ENCODE assay signal across 12 mouse cellular contexts in the genomic region with DNA sequence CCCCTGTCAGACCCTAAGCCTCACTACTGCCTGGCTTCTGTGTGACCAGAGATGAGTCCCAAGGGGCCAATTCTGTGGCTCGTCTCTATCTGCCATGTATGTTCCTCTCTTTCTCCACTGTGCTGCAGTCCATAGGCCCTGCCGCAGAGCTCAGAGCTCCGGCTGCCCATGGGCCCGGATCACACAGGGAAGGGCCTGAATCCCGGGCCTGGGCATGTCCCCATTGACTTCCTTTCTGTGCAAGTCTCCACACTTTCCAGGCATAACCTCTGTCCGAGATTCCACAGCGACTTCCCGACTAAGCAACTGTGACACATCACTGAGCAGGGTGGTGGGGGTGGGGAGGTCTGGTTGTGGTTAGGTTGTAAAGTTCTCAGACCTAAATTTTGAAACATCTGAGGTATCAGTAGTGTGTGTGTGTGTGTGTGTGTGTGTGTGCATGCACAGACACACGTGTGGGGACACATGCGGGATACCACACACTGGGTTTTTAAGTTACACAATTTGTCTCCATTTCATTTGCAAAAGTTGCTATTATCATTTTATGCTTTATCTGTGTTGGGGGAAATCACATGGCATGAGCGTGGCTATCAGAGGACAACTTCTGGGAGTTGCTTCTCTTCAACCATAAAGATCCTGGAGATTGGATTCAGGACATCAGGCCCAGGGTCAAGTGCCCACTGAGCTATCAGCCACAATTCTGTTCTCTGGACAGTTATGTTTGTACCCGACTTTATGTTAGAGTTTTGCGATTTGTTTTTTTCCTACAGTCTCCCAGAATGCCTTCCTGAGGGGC. TPM values are rescaled to one million over a fixed set of nuclear protein-coding genes. Genes with fewer than 3 reads are reported as not detected.
A peak's percentile ranks its signal among the peaks of the same experiment; 100 is the strongest.
DNase-seq lines count a peak whose midpoint lies in the region; ATAC-seq and TF ChIP-seq lines count a peak whose summit lies in the region.
"Had no signal": no experiment of that assay in that cellular context is flagged by ENCODE, and none has a peak within 500 bp of the region (broad histone marks: within the 10 kb centered on the region; RNA-seq: fewer than 3 reads in every experiment).

No protein-coding gene starts in this region.

- H3K4me2 ChIP-seq in lung, embryonic 15.5 days = no peak overlapping the region
- H3K4me2 ChIP-seq in intestine, embryonic 16.5 days (ENCODE audit: low read depth, low read length) = no peak overlapping the region
- H3K4me2 ChIP-seq: heart, embryonic 15.5 days had no signal

- no peak for TF ChIP-seq POLR2A in lung, adult 2 months (IDR thresholded peaks at IDR 0.05; ENCODE audit: borderline replicate concordance, extremely low read depth, low read depth, low read length)
- TF ChIP-seq POLR2A in cerebellum, adult 2 months (IDR thresholded peaks at IDR 0.05; ENCODE audit: borderline replicate concordance, insufficient read depth, low read length) = no peak

- no peaks in the 10 kb centered on the region for H3K36me3 ChIP-seq in lung, embryonic 15.5 days
- no peaks in the 10 kb centered on the region for H3K36me3 ChIP-seq in intestine, embryonic 16.5 days (ENCODE audit: control insufficient read depth, insufficient read depth, low read length)
- H3K36me3 ChIP-seq: heart, embryonic 15.5 days had no signal

- peak overlapping the region; percentile 47; the same call in 1 of the 2 replicates for H3K27ac ChIP-seq in lung, embryonic 15.5 days
- 0 out of 2 replicates have a peak overlapping the region, but pooled peaks have one; percentile 25 for H3K27ac ChIP-seq in intestine, embryonic 16.5 days (ENCODE audit: low read length)
- no peak overlapping the region for H3K27ac ChIP-seq in cerebellum, adult 2 months (ENCODE audit: insufficient read depth, low read length)
- H3K27ac ChIP-seq: heart, embryonic 15.5 days; macrophage had no signal

- H3K9ac ChIP-seq in lung, embryonic 15.5 days = no peak overlapping the region
- H3K9ac ChIP-seq in intestine, embryonic 16.5 days (ENCODE audit: low read depth, low read length) = no peak overlapping the region
- H3K9ac ChIP-seq: heart, embryonic 15.5 days had no signal

- no peak for TF ChIP-seq CTCF in lung, adult 2 months (IDR thresholded peaks at IDR 0.05; ENCODE audit: insufficient read depth, low read length)
- TF ChIP-seq CTCF in cerebellum, adult 2 months (IDR thresholded peaks at IDR 0.05; ENCODE audit: borderline replicate concordance, insufficient read depth, low read depth, low read length) = no peak

- no peaks in the 10 kb centered on the region for H3K9me3 ChIP-seq in lung, embryonic 15.5 days
- H3K9me3 ChIP-seq in intestine, embryonic 16.5 days (ENCODE audit: control insufficient read depth, low read length) = no peaks in the 10 kb centered on the region
- H3K9me3 ChIP-seq: heart, embryonic 15.5 days had no signal

- no peak for ATAC-seq in lung, embryonic 15.5 days (ENCODE audit: borderline replicate concordance, extremely low read depth, low FRiP score, low TSS enrichment)
- no peak for ATAC-seq in intestine, embryonic 16.5 days
- ATAC-seq in megakaryocyte-erythroid progenitor cell, adult 5-6 weeks (replicated peaks; ENCODE audit: low FRiP score, low TSS enrichment, poor library complexity, severe bottlenecking) = no peak

- no peaks in the 10 kb centered on the region for H3K27me3 ChIP-seq in lung, embryonic 15.5 days
- no peaks in the 10 kb centered on the region for H3K27me3 ChIP-seq in intestine, embryonic 16.5 days (replicated peaks; ENCODE audit: control insufficient read depth, insufficient read depth, low read length)
- H3K27me3 ChIP-seq in cerebellum, adult 2 months (ENCODE audit: control insufficient read depth, insufficient read depth, low read length) = no peaks in the 10 kb centered on the region
- H3K27me3 ChIP-seq: heart, embryonic 15.5 days had no signal

- no peak for DNase-seq in lung, adult 2 months
- DNase-seq in Muller cell, postnatal 12 days (ENCODE audit: inconsistent ontology term) = peak; percentile 20
- peak; percentile 77 to 86 for DNase-seq in kidney, postnatal 36 days
- DNase-seq in cerebellum, adult 2 months = no peak
- DNase-seq in right cerebral cortex, postnatal 25 days = no peak
- DNase-seq: cerebellum, adult 9-11 months; retina, postnatal 1 day had no signal

- H3K4me3 ChIP-seq in lung, embryonic 15.5 days = no peak overlapping the region
- H3K4me3 ChIP-seq in lung, adult 2 months (replicated peaks; ENCODE audit: extremely low read depth, low read depth, low read length) = no peak overlapping the region
- no peak overlapping the region for H3K4me3 ChIP-seq in intestine, embryonic 16.5 days (ENCODE audit: low read length)
- H3K4me3 ChIP-seq in cerebellum, adult 2 months (replicated peaks; ENCODE audit: insufficient read depth, low read depth, low read length) = no peak overlapping the region
- H3K4me3 ChIP-seq: heart, embryonic 15.5 days had no signal

- 77% methylated on average over 13 of the region's 13 CpGs for WGBS in lung, embryonic 15.5 days
- WGBS in lung, adult 2 months = 64% methylated on average over 13 of the region's 13 CpGs
- WGBS in intestine, embryonic 16.5 days = 74% methylated on average over 13 of the region's 13 CpGs
- WGBS in cerebellum, adult 2 months = 84% methylated on average over 13 of the region's 13 CpGs

- H3K4me1 ChIP-seq in lung, embryonic 15.5 days = peaks cover 22% of the 10 kb centered on the region
- H3K4me1 ChIP-seq in lung, adult 2 months (ENCODE audit: control insufficient read depth, insufficient read depth, low read length) = peaks cover 10% of the 10 kb centered on the region
- peaks cover 12% of the 10 kb centered on the region for H3K4me1 ChIP-seq in intestine, embryonic 16.5 days (ENCODE audit: control insufficient read depth, insufficient read depth, low read length)
- H3K4me1 ChIP-seq in cerebellum, adult 2 months (ENCODE audit: control insufficient read depth, insufficient read depth, low read length) = no peaks in the 10 kb centered on the region
- H3K4me1 ChIP-seq: heart, embryonic 15.5 days had no signal

RNA-seq across cellular contexts. Expression of gene A4galt, which starts 40.9 kb away (rescaled TPM):
- 3.5 and 3.6 TPM in 2 replicates for polyA plus RNA-seq in lung, embryonic 15.5 days (2015; fragmentation: Nextera tagmentation; extraction: Ambion mirVana)
- 42.6 and 74.6 TPM in 2 replicates for polyA plus RNA-seq in lung, adult 2 months (2012; rRNA removed)
- polyA plus RNA-seq in intestine, embryonic 16.5 days (2015; fragmentation: Nextera tagmentation; extraction: Ambion mirVana) = 3.9 and 4.2 TPM in 2 replicates
- not detected in 2 replicates for total RNA-seq in megakaryocyte-erythroid progenitor cell, adult 5-6 weeks (2014; fragmentation: Nextera tagmentation)
- not detected in 2 replicates for total RNA-seq in megakaryocyte-erythroid progenitor cell, adult 5-6 weeks (2017)
- 3.7 and 5.0 TPM in 2 replicates for polyA plus RNA-seq in cerebellum, adult 2 months (2012; rRNA removed)

RNA-seq across cellular contexts. Expression of gene Arfgap3, which starts 57.6 kb away (rescaled TPM):
- polyA plus RNA-seq in lung, embryonic 15.5 days (2015; fragmentation: Nextera tagmentation; extraction: Ambion mirVana) = 38.3 and 43.9 TPM in 2 replicates
- 27.2 and 31.1 TPM in 2 replicates for polyA plus RNA-seq in lung, adult 2 months (2012; rRNA removed)
- polyA plus RNA-seq in intestine, embryonic 16.5 days (2015; fragmentation: Nextera tagmentation; extraction: Ambion mirVana) = 77.9 and 86.6 TPM in 2 replicates
- total RNA-seq in megakaryocyte-erythroid progenitor cell, adult 5-6 weeks (2014; fragmentation: Nextera tagmentation) = 25.2 and 32.4 TPM in 2 replicates
- total RNA-seq in megakaryocyte-erythroid progenitor cell, adult 5-6 weeks (2017) = 23.1 and 32.1 TPM in 2 replicates
- polyA plus RNA-seq in cerebellum, adult 2 months (2012; rRNA removed) = 19.9 and 21.5 TPM in 2 replicates

Comparison
In these comparisons a context has a peak if more than half of its experiments do, and no peak if none do; other contexts are left out.
1. DNase-seq: peak in Muller cell, postnatal 12 days (single experiment) and kidney, postnatal 36 days (2 of 2); none in lung, adult 2 months (single experiment), cerebellum, adult 2 months (0 of 2) and right cerebral cortex, postnatal 25 days (single experiment).